Mouse (Mus musculus): ENCODE measurements at regions not wholly inside any gene's neighbourhood (a gene's known extent, or its start where the extent isn't known, plus 50 kb on each side); places are given as distances from the start of the nearest gene placed in this dataset.

DNA sequence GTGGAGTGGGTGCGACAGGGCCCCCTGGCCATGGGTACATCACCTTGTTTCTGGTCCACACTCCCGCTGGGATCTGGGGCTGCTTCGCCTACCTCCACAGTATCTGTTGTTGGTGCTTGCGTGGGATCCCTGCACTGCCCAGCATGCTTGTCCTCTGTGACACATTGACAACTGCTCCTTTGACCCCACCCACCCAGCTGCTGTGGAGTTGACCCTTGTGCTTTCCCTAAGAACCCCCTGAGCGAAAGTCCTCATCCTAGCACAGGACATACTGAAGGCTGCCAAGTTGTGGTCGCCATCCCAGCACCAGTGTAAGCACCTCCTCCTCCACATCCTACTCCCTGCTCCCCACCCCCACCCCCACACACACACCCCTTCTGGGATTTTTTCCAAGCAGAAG lies 63.6 kb upstream of the Dio3 start:
- no peaks in the 10 kb centered on the region for H3K36me3 ChIP-seq (replicated peaks in 1 of 2; ENCODE audit: control insufficient read depth in 1 of 2, insufficient read depth in 1 of 2, low read length in 1 of 2)
- in situ Hi-C loops (cut with MboI; ENCODE audit: low pct_ligation_motif_present, low pct_unique_long_range_greater_than_20kb, low sequenced_read_pairs) (no loop called here), dilution Hi-C loops (cut with MboI; ENCODE audit: extremely low pct_ligation_motif_present, extremely low pct_unique_long_range_greater_than_20kb, low sequenced_read_pairs) (no loop called here)
- H3K27me3 ChIP-seq (replicated peaks): no peaks in the 10 kb centered on the region
- no peak for TF ChIP-seq ZKSCAN1 (IDR thresholded peaks at IDR 0.05; ENCODE audit: borderline replicate concordance, low read depth, low read length)
- TF ChIP-seq EP300 (IDR thresholded peaks at IDR 0.05; ENCODE audit: low read length): no peak
- TF ChIP-seq SMC3 (IDR thresholded peaks at IDR 0.05; ENCODE audit: low read depth, low read length): no peak
- no peak for TF ChIP-seq MYC (IDR thresholded peaks at IDR 0.05; ENCODE audit: low read depth, low read length)
- no peak for TF ChIP-seq JUND (conservative IDR thresholded peaks at IDR 0.05; ENCODE audit: low read depth, low read length)
- TF ChIP-seq RCOR1 (conservative IDR thresholded peaks at IDR 0.05; ENCODE audit: low read depth, low read length): no peak
- no peak for TF ChIP-seq MXI1 (IDR thresholded peaks at IDR 0.05; ENCODE audit: low read depth, low read length)
- TF ChIP-seq POLR2AphosphoS2 (IDR thresholded peaks at IDR 0.05; ENCODE audit: low read depth, low read length): no peak
- no peak for TF ChIP-seq NELFE (IDR thresholded peaks at IDR 0.05; ENCODE audit: low read depth, low read length)
- no peak for TF ChIP-seq SIN3A (IDR thresholded peaks at IDR 0.05; ENCODE audit: low read length)
- TF ChIP-seq NRF1 (IDR thresholded peaks at IDR 0.05; ENCODE audit: low read depth, low read length): no peak
- no peak for TF ChIP-seq UBTF (IDR thresholded peaks at IDR 0.05; ENCODE audit: low read depth, low read length)
- TF ChIP-seq TBP (conservative IDR thresholded peaks at IDR 0.05; ENCODE audit: low read depth, low read length): no peak
- no peak for TF ChIP-seq MEF2A (IDR thresholded peaks at IDR 0.05; ENCODE audit: borderline replicate concordance, low read depth, low read length)
- no peak for TF ChIP-seq BHLHE40 (IDR thresholded peaks at IDR 0.05; ENCODE audit: low read depth, low read length)
- H3K79me2 ChIP-seq (replicated peaks; ENCODE audit: control insufficient read depth, extremely low read depth, insufficient read depth, poor library complexity, severe bottlenecking): no peaks in the 10 kb centered on the region
- no peaks in the 10 kb centered on the region for H3K4me1 ChIP-seq (ENCODE audit: control insufficient read depth in 1 of 2, insufficient read depth in 2 of 2)
- H3K27ac ChIP-seq (ENCODE audit: insufficient read depth, low read depth): no peak overlapping the region
- peaks cover 47% of the 10 kb centered on the region for H3K9me3 ChIP-seq (replicated peaks; ENCODE audit: low read length)
- no peak overlapping the region for H3K4me3 ChIP-seq (replicated peaks in 1 of 3; ENCODE audit: low read depth in 2 of 3, low read length in 2 of 3, poor library complexity in 1 of 3)
- H3K4me2 ChIP-seq (ENCODE audit: insufficient read depth, low read depth, poor library complexity, severe bottlenecking): no peak overlapping the region
- DNase-seq (ENCODE audit: extremely low read depth): no peak
- H3K9ac ChIP-seq (ENCODE audit: insufficient read depth, low read depth): no peak overlapping the region

- TF ChIP-seq MEF2A (IDR thresholded peaks at IDR 0.05; ENCODE audit: borderline replicate concordance, low read depth, low read length) (no peak), ZMIZ1 (IDR thresholded peaks at IDR 0.05; ENCODE audit: low read depth, low read length) (no peak), RCOR1 (conservative IDR thresholded peaks at IDR 0.05; ENCODE audit: low read depth, low read length) (no peak), MAX (IDR thresholded peaks at IDR 0.05; ENCODE audit: low read length) (no peak)
- no peaks in the 10 kb centered on the region for H3K4me1 ChIP-seq (ENCODE audit: control insufficient read depth in 1 of 2, insufficient read depth in 2 of 2)
- H3K9ac ChIP-seq (ENCODE audit: insufficient read depth, low read depth): no peak overlapping the region
- H3K4me3 ChIP-seq (replicated peaks in 1 of 3; ENCODE audit: low read depth in 2 of 3, low read length in 2 of 3, poor library complexity in 1 of 3): no peak overlapping the region
- no peaks in the 10 kb centered on the region for H3K27me3 ChIP-seq (replicated peaks)
- no peak for DNase-seq (ENCODE audit: extremely low read depth)
- H3K27ac ChIP-seq (ENCODE audit: insufficient read depth, low read depth): no peak overlapping the region
- H3K36me3 ChIP-seq (replicated peaks in 1 of 2; ENCODE audit: control insufficient read depth in 1 of 2, insufficient read depth in 1 of 2, low read length in 1 of 2): no peaks in the 10 kb centered on the region
- in situ Hi-C loops (cut with MboI; ENCODE audit: low pct_ligation_motif_present, low pct_unique_long_range_greater_than_20kb, low sequenced_read_pairs) (no loop called here), dilution Hi-C loops (cut with MboI; ENCODE audit: extremely low pct_ligation_motif_present, extremely low pct_unique_long_range_greater_than_20kb, low sequenced_read_pairs) (no loop called here)
- H3K79me2 ChIP-seq (replicated peaks; ENCODE audit: control insufficient read depth, extremely low read depth, insufficient read depth, poor library complexity, severe bottlenecking): no peaks in the 10 kb centered on the region
- no peak overlapping the region for H3K4me2 ChIP-seq (ENCODE audit: insufficient read depth, low read depth, poor library complexity, severe bottlenecking)
- peaks cover 51% of the 10 kb centered on the region for H3K9me3 ChIP-seq (replicated peaks; ENCODE audit: low read length)
Observed at GRCm38 (mm10) chr12:110219750-110220149, 59.1 kb upstream of the Dio3 start.

Data from CH12.LX (cell line).